Mouse (Mus musculus) heart, adult 9 months (tissue): ENCODE data around the gene Arhgap23.

Experiments
- DNase-seq, 2 experiments: peaks; one replicate each; pipeline ENCODE4 v3.0.0; 2022; ENCODE audit warnings: low spot score in 2 of 2

The Arhgap23 gene

DNA sequence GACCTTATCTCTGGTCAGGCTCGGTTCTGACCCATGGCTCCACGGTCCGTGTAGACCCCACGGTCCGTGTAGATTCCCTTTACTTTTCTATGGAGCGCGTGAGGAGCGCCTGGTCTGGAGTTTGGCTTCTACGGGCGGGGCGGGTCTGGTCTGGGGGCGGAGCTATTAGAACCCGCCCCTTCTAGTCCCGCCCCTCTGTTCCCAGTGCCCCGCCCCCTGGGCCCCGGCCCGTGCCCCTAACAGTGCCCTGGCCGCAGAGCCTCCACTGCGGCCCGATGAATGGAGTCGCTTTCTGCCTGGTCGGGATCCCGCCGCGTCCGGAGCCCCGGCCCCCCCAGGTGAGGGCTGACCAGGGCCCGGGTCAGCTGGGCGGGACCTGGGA is at the start of gene Arhgap23:
TSS of gene Arhgap23 (plus strand) at position 204 of the 382 bp plus-strand sequence.
- DNase-seq: peak; percentile 44 to 51

DNA sequence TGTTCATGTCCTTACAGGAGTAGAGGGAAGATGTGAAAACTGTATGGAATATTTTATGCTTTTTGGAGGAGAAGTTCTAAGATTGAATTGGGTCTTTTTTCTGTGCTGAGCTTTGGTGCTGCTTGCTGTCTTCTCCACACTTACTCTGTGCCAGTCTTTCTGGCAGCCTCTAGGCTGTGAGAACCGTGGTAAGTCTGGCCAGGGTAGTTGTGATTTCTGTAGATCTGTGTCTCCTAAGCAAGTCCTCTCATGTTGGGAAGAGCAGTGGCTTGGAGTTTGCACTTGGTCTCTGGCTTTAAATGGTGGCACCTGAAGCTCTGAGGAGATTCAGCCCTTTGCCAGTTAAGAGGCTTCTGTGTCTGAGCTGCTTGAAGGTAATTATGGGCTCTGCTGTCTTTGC is 49.8 kb upstream of the Arhgap23 start:
- DNase-seq: no peak

DNA sequence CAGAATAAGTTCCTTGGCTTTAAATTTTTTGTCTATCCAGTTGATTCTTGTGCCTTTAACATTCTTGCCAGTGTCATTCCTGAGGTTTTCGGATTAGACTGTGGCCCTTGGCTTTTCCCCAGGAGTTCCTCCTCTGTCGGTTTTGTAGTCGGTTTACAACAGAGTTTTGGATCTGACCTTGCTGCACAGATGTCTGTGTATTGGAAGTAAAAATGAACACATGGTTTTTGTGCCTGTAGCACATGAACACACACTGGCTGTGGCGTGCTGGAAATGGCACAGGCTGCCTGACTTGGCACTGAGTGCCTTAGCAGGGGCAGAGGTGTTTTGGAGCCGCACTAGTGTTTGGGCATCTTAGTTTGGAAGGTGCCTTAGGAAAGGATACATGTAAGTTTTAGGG is 46.8 kb upstream of the Arhgap23 start:
- DNase-seq: no peak

DNA sequence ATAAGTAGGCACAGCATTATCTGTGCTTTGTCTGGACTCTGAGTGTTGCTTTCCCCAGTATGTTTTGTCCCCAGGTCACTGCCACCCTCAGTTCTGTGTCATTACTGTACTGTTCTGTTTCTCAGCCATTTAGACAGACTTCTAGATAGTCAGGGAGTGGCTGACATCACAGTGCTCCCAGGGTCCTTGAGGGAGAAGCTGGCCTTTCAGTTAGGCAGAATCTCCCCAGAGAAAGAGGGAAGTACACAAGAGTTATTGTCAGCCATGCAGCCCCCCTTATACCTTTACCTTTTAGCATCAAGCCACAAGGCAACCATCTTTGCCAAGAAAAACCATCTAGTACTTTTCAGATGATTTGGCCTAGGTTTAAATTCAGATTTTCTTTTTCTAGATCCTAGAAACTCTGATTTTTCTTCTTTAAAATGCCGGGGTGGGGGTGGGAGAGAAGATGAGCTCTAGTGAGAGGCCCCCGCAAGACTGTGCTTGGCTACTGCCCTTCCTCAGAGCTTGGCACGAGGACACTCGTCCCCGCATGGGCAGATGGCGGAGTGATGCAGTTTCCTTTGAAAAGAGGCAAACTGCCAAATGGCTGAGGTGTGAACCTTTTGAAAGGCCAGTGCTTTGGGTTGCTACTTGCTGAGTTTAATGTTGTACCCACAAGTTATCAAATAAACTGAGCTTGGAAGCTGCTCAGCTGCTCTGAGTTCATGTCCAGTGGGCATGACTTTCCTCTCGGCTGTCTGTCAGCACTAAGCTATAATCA is 44.8 kb upstream of the Arhgap23 start:
- DNase-seq: no peak

DNA sequence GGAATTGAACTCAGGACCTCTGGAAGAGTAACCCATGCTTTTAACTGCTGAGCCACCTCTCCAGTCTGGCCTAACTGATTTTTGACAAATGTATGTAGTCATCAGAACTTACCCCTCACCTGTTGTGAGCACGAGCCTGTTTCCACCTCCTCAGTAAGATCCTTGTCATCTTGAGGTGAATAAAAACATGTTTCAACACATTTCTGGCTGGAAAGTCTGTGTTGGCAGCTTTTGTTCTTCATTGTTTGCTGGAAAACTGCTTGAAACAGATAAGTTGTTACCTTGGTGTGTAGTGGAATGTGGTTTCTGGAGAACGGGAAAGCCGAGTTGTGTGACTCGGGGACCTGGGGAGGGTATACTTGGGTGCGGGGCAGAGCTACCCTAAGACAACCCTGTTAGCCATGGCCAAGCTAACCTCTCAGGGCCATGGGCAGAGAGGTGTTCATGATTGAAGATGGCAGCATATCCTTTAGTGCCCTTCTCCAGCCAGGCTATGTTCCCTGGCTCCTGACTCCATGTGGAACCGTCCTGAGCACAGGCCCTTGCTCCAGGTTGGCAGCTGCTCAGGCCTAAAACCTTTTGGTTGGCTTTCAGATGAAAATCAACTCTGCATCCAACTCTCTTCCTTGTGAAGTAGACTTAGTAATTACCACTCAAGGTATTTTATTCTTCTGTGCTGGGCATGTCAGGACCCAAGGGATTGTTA is 43.0 kb upstream of the Arhgap23 start:
- DNase-seq: no peak

DNA sequence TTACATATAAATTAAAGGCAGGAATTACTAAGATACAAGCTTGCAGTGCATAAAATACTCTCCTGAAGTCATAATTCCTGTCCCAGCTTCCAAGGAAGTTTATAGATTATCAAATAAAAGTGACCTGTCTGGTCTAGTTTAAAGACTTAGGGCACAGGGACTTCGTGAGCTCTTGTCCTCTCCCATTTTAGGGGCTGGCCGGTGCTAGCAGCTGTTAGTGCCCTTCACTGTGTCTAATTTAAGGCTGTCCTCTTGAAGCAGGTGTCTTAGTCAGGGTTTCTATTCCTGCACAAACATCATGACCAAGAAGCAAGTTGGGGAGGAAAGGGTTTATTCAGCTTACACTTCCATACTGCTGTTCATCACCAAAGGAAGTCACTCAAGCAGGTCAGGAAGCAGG is 41.9 kb upstream of the Arhgap23 start:
- DNase-seq: no peak

DNA sequence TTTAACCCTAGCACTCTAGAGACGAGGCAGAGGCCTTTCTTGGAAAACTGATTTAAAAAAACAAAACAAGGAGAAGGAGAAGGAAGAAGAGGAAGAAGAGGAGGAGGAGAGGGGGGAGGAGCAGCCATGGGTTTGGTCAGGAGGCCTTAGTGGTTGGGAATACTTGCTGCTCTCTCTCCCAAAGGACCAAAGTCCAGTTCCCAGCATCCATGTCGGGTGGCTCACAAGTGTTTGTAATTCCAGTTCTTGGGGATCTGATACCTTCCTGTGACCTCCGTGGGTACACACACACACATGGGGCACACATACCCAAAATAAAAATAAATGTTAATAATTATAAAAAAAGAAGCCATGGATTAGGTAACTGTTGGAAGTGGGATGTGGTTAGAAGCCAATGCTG is 35.3 kb upstream of the Arhgap23 start:
- DNase-seq: no peak

DNA sequence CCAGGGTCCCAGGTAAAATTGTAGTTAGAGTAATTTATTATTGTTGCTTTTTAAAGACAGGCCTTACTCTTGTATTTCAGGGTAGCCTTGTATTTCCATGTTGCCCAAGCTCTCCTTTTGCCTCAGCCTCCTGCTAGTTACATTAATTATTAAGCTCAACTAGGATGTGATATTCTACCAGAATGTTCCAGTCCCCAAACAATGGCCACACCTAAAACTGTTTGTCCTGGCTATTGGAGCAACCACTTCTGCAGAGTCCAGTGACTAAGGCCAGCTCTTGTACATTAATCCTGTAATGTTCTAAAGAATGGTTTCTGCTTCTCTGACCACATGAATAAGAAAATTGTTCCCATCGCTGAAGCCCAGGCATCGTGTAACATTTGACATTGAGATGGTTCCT is 32.3 kb upstream of the Arhgap23 start:
- DNase-seq: no peak

DNA sequence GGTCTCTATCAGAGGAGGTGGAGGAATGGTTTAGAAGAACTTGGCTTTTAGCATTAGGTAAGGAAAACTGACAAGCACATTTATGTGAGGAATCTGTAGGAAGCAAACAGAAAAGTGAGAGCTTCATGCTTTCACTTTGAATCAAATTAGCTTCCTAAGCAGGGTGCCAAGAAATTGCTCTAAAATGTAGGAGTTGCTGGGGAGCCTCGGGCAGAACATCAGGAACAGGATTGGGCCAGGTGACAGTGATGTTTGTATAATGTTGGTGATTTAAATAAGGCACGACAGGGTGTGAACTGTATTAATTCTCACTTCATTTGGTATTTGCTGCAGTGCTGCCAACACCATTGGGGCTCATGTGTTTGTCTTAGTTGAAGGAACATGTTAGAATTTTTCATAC is 31.6 kb upstream of the Arhgap23 start:
- DNase-seq: no peak

DNA sequence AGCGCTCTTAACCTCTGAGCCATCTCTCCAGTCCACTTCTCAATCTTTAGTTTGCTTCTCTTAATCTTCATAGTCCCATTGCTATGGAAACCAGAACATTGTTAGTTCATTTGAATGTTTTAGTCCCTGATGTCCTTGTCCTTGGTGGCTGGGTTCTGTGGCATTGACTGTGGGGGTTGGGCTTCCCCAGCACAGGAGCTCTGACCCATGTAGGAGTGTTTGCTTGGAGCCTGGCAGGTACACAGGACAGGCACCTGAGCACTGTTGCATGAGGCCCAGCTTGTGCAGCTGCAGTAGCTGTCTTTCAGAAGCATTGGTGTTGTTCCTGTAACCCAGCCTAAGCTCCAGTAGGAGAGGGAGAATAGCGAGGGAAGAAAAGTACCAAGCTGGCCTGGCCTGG is 27.5 kb upstream of the Arhgap23 start:
- no peak for DNase-seq

DNA sequence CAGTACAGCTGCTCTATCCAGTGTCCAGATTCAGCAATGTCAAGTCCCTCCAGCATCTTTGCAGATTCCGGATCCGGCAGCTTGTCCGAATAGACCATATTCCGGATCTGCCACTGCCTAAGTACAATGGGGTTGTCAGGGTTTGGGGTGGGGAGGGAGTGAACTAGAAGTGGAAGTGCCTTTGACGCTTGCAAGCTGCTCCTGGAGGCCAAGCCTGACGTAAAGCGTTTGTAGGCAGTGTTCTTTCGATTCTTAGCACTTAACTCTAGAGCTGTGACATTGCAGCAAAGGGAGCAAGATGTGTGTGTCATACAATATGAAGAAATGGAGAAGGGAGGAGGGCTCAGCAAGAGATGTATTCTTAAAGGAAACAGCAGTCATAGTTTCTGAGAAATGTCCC is 26.2 kb upstream of the Arhgap23 start:
- no peak for DNase-seq

DNA sequence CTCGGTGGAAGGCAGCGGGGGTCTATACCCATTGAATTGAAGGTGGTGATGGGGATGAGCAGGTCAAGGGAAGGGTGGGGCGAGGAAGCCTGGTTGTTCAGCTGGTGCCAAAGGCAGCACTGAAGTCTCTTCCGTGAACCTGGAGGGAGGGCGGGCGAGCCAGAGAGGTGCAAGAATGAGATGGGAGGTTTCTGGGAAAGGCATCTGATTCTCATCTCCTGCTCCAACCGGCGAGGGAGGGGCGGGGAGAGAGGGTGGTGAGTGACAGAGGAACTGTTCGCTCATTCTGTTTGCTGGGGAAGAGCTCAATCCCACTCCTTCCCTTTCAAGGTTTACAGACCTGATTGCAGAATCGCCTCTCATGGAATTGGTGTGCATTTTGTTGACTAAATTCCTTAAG is 21.7 kb upstream of the Arhgap23 start:
- DNase-seq: no peak

DNA sequence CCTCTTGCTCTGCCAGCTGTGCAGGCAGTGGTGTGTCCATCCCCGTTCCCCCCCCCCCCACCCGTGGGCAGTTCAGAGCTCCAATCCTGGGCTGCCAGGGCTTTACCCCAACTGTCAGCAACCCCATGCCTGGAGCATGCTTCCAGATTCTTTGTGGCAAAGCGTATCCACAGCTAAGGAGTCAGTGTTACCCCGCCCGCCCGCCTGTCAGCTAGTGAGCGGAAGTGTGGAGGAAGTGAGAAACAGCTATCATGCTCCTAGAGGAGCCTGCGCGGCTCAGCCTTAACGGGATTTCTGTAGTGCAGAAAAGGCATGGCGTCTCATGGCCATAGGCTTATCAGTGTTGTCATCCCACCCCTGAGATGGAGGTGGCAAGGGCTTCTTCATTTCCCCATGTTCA is 21.2 kb upstream of the Arhgap23 start:
- no peak for DNase-seq

DNA sequence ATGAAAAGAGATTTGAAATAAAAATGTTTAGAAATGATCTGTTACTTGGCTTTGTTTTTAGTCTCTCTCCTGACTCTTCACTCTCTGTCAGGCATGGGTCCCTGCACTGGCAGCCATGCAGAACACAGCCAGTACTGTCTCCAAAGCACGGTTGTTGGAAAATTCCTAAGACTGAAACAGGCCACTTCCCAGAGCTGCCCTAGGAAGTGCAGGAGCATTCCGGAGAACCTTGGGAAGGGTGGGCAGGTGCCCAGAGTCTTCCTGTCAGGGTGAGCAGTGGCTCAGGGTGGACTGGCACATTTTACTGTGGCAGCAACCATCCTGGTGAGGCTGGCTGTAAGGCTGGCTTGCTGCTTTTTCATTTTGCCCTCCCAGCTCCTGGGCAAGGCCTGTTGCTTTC is 16.8 kb upstream of the Arhgap23 start:
- DNase-seq: no peak

DNA sequence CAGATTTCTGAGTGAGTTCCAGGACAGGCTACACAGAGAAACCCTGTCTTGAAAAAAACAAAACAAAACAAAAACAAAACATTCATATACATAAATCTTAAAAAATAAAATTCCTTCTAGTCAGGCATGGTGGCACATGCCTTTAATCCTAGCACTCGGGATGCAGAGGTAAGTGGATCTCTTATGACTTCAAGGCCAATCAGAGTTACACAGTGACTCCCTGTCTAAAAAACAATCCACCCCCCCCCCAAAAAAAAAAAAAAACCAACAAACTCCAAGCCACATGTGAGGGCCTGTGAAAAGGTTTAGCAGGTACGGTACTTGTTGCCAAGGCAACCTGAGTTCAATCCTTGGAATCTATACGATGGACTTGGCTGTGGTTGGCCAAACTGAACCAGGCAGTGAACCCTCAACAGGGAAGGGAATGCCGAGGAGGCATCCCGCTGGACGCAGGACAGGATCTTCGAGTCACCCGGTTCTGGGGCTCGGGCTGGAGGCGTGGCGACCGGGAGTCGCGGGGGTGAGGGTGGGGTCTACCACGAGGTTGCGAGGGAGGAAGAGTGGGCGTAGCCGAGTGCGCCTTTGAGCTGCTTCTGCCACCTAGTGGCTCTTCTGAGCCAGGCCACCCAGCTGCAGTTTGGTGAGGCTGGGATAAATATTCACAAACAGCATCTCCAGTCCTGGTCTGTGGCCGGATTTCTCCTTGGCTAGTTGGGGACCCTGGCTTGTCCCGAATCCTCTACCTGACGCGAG is 15.2 kb upstream of the Arhgap23 start:
- DNase-seq: peak; percentile 80

DNA sequence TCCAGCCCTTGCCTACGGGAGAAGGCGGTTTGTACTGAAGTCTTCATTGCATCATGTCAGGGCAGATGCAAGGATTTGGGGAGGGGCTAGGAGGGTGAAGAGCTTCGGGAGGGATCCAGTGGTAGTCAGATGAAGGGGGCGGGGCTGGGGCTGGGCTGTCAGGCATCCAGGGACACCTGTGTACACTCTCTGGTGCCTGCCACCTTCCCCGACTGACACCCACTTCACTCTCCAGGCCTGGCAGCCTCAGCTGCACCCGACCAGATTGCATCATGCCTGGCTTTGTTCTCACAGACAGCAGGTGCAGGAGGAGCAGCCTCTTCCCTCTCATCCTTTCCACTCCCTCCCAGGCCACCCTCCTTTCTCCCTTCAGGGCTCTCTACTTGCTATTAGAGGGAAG is 14.3 kb upstream of the Arhgap23 start:
- no peak for DNase-seq

DNA sequence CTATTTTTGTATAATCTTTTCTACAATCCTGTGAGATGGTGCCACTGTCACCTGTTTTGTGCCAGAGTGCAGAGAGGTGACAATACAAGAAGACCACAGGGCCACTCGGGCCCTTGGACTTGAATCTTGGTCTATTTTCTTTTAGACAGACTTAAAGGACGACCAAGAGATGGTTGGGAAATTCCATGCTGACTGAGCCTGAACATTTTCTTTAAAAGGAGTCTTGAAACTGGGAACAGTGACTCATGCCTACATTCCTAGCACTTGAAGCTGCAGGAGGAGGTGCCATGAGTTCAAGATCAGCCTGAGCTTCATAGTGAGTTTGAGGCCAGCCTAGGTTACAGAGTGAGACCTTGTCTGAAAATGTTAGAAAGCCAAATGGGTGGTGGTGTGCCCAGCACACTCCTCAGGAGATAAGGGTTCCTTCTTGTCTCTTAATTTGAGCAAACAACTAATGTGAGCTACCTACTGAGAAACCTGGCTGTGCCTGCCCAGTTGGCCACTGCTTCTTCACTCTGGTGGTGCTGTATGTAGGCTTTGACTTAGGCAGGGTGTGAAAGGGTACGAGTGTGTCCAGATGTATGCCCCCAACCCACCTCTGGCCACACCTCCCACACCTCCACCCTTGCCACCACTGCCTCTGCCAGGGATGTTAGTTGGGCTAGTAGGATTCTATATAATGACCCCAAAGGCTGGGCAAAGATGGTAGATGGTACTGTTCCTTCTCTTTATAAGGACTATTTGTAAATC is 13.5 kb upstream of the Arhgap23 start:
- no peak for DNase-seq

DNA sequence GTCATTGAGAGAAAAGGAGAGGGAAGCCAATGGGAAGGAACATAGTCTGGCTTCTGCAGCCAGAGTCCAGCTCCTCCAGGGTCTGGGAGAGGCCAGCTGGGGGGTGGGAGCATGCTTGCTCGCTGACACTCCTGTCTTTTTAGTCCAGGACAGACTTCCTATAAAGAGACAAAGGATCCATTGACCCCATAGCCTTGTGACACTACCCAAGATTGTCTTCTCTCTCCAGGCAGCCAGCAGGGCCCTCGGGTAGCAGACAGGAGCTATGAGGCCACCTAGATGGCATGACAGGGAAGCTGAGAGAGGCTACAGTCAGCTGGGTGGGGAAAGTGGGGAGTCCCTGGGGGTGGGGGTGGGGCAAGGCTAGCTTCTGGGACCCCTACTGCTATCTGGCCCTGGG is 12.6 kb upstream of the Arhgap23 start:
- DNase-seq: no peak

DNA sequence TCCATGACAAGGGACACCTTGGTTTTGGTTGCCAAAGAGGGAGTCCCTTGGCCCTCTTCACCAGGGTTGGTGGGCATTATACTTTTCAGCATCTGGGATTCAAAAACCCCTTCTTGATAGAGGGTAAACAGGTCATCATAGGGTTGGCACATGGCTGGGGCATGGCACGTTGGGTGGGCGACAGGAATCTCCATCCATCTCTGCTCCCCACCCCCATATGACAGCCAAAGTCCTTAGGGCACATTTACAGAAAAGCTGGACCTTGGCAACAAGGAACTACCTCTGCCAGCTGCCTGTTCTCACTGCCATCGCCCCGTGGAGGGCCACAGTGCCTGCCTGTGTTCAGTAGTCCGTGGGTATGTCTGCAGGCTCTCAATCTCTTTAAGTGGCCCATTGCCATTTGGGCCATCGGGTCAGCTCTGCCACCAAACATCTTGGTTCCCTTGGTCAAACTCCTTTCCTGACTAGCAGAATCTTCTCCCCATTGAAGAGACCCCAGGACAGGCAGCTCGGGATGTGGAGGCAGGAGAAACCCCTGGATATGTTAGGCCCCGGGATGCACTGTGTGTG is 11.6 kb upstream of the Arhgap23 start:
- DNase-seq: no peak

DNA sequence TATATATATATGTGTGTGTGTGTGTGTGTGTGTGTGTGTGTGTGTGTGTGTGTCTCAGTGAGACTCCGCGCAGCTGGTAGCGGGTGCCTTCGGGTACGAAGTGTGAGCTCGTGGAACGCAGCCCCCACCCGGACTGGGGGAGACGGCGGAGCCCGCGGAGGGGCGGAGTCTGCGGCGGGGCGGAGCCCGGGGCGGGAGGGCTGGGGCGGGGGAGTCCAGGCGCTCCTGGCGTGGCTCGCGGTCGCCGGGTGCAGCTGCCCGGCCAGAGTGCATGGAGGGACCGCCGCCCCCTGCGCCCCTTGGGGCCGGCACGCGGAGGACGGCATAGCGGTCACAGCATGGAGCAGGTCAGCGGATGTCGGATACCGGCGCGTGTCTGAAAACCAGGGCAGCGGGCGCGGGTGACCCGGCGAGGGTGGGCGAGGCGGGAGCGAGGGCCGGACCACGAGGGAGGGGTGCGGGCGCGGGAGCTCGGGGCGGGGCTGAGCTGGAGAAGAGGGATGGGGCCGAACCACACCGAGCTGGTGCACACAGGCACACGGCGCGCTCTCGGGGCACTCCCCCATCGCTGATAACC is 11.1 kb upstream of the Arhgap23 start:
- peak in 1 of 2 experiments; percentile 37 for DNase-seq

DNA sequence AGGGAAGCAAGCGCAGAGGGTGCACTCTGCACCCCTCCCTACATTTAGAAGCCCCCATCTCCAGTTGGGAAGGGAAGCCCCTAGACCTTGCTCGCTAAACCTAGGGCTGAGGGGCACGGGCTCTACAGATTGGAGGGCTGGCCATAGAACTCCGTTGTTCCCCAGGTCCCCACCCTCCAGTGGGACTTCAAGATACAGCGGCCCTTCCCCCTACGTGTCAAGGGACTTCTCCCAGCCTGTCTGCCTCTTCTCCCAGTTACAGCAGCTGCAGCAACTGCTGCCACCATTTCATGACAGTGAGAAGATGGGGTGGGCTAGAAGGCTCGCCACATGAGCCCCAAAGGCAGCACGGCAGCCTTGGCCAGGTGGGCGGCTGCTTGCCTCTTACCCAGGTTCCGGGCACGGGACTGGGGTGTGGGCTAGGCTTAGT is 10.6 kb upstream of the Arhgap23 start:
- DNase-seq: no peak
